19 mouse cellular contexts compared by ENCODE assay signal in genomic region chr10:49762607-49763006, GRCm38 (mm10). TPM values are rescaled to one million over a fixed set of nuclear protein-coding genes. Genes with fewer than 3 reads are reported as not detected.
"Had no signal": no experiment of that assay in that cellular context is flagged by ENCODE, and none has a peak within 500 bp of the region (broad histone marks: within the 10 kb centered on the region; RNA-seq: fewer than 3 reads in every experiment).

No protein-coding gene starts in this region.

- DNase-seq: kidney, adult 18-20 months; kidney, adult 9 months; kidney, postnatal 14 days; kidney, postnatal 4 days; liver; lung, adult 18-20 months; lung, postnatal 10 days; lung, postnatal 36 days; thymus, adult 18-20 months; thymus, postnatal 36 days had no signal

- H3K27ac ChIP-seq: limb, embryonic 10.5 days; limb, embryonic 13.5 days; liver, embryonic 12.5 days; liver, embryonic 15.5 days; lung, embryonic 15.5 days; neural tube, embryonic 13.5 days had no signal

- H3K9me3 ChIP-seq: limb, embryonic 10.5 days; limb, embryonic 13.5 days; liver, embryonic 12.5 days; liver, embryonic 15.5 days; lung, embryonic 15.5 days; megakaryocyte, embryonic 14.5 days; neural tube, embryonic 13.5 days had no signal

- H3K9ac ChIP-seq: limb, embryonic 13.5 days; liver, embryonic 12.5 days; liver, embryonic 15.5 days; lung, embryonic 15.5 days; neural tube, embryonic 13.5 days had no signal

- H3K36me3 ChIP-seq: limb, embryonic 10.5 days; limb, embryonic 13.5 days; liver, embryonic 12.5 days; liver, embryonic 15.5 days; lung, embryonic 15.5 days; neural tube, embryonic 13.5 days had no signal

- H3K4me3 ChIP-seq: limb, embryonic 10.5 days; limb, embryonic 13.5 days; liver, embryonic 12.5 days; liver, embryonic 15.5 days; lung, embryonic 15.5 days; megakaryocyte, embryonic 14.5 days; neural tube, embryonic 13.5 days had no signal

- H3K4me1 ChIP-seq: limb, embryonic 10.5 days; limb, embryonic 13.5 days; liver, embryonic 12.5 days; liver, embryonic 15.5 days; lung, embryonic 15.5 days; megakaryocyte, embryonic 14.5 days had no signal

- H3K4me2 ChIP-seq: limb, embryonic 13.5 days; liver, embryonic 12.5 days; liver, embryonic 15.5 days; lung, embryonic 15.5 days; neural tube, embryonic 13.5 days had no signal

- ATAC-seq: intestine, embryonic 16.5 days; liver, embryonic 12.5 days had no signal

- H3K27me3 ChIP-seq: limb, embryonic 13.5 days; liver, embryonic 12.5 days; liver, embryonic 15.5 days; lung, embryonic 15.5 days; megakaryocyte, embryonic 14.5 days; neural tube, embryonic 13.5 days had no signal

RNA-seq across cellular contexts. Expression of gene Grik2, which starts 26.0 kb away (rescaled TPM):
- polyA plus RNA-seq: spleen, adult 2 months had no signal
